Mouse (Mus musculus) kidney, embryonic 16.5 days (tissue): ENCODE measurements around the gene Ifnar2. TPM values are rescaled to one million over a fixed set of nuclear protein-coding genes. Genes with fewer than 3 reads are reported as not detected.
A peak's percentile ranks its signal among the peaks of the same experiment; 100 is the strongest.

ENCODE experiments used
- ATAC-seq: fragments of 200-750 bp; cut with Nextera tagmentation; 2 replicates; pipeline ENCODE4 v1.8.0; 2017; ENCODE audit warnings: moderate TSS enrichment; ENCODE audit not compliant: low FRiP score, low TSS enrichment
- H3K27ac ChIP-seq: fragments of 300-500 bp; sonication (generic); 2 replicates; pipeline ENCODE4 v1.5.1; 2014; ENCODE audit warnings: low read length
- H3K27me3 ChIP-seq: fragments of 300-500 bp; sonication (generic); 2 replicates; pipeline ENCODE4 v1.6.1; 2014; ENCODE audit warnings: low read length, control low read depth, mixed read lengths; ENCODE audit not compliant: insufficient read depth
- H3K36me3 ChIP-seq: fragments of 300-500 bp; sonication (generic); 2 replicates; pipeline ENCODE4 v1.6.1; 2014; ENCODE audit warnings: low read length, control low read depth, mixed read lengths; ENCODE audit not compliant: insufficient read depth
- H3K4me1 ChIP-seq: fragments of 300-500 bp; sonication (generic); 2 replicates; pipeline ENCODE4 v1.6.1; 2014; ENCODE audit warnings: low read length, control low read depth, mixed read lengths; ENCODE audit not compliant: insufficient read depth
- H3K4me2 ChIP-seq: fragments of 300-500 bp; sonication (generic); replicated peaks from 2 replicates; pipeline ENCODE4 v1.6.1; 2014; ENCODE audit warnings: low read depth, low read length
- H3K4me3 ChIP-seq: fragments of 300-500 bp; sonication (generic); 2 replicates; pipeline ENCODE4 v1.5.1; 2014; ENCODE audit warnings: mild to moderate bottlenecking, low read length
- H3K9ac ChIP-seq: fragments of 300-500 bp; sonication (generic); replicated peaks from 2 replicates; pipeline ENCODE4 v1.6.1; 2014; ENCODE audit warnings: low read length
- H3K9me3 ChIP-seq: fragments of 300-500 bp; sonication (generic); 2 replicates; pipeline ENCODE4 v1.6.1; 2016; ENCODE audit warnings: low read length, control low read depth
- WGBS: fragments of 180-500 bp; shearing (Covaris S2); extraction: QIAGEN DNeasy Blood & Tissue Kit; methylation state at CpG from one replicate; pipeline ENCODE4 v1.1.7; 2014; 5-methylcytosine and 5-hydroxymethylcytosine counted together
- polyA plus RNA-seq: library from polyadenylated mRNA; unstranded; fragments of >200 nt; fragmentation: Nextera tagmentation; extraction: Ambion mirVana; gene quantifications from 2 replicates; pipeline ENCODE4 v1.2.1, GENCODE M21; 2015

Gene Ifnar2
- polyA plus RNA-seq, 1 experiment from 2014 or later: 56.2 TPM

DNA sequence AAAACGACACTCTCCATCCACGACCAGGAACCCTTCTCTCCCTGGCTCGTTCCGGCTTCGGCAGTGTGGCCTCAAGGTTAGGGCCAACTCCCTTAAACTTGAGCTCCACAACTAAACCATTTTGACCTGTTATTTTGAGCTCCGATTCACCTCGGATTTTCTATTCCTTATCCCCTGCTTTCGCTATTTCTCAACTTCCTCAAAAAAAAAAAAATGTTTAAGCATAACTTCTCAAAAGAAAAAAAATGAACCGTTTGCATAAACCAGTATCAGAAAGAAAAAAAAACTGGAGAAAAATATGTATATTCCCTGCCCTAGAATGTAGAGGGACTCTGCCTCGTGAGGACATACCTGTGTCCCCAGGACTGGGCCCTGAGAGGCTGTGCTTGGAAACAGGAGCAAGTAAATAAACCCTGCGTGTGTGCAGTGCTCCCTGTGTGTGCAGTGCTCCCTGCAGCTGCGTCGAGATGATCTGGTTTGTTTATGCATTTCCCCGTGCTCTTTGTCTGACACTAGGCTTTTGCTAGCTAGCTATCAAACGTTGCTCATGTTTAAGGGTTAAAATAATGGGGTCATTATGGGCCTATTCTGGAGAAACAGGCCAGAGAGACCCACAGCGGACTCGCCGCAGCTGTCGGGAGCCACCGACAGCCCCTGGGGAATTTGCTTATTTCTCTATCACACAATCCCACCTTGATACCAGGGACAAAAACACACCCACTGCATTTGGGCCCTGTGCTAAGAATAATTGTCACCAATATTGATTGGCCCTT is 24.9 kb upstream of the Ifnar2 start:
- H3K9me3 ChIP-seq: no peaks in the 10 kb centered on the region
- peaks cover 32% of the 10 kb centered on the region for H3K27me3 ChIP-seq
- H3K4me3 ChIP-seq: no peak overlapping the region
- H3K36me3 ChIP-seq: no peaks in the 10 kb centered on the region
- ATAC-seq: no peak
- H3K4me2 ChIP-seq: no peak overlapping the region
- WGBS: 69% methylated on average over 20 of the region's 20 CpGs
- H3K4me1 ChIP-seq: no peaks in the 10 kb centered on the region
- no peak overlapping the region for H3K27ac ChIP-seq
- no peak overlapping the region for H3K9ac ChIP-seq

DNA sequence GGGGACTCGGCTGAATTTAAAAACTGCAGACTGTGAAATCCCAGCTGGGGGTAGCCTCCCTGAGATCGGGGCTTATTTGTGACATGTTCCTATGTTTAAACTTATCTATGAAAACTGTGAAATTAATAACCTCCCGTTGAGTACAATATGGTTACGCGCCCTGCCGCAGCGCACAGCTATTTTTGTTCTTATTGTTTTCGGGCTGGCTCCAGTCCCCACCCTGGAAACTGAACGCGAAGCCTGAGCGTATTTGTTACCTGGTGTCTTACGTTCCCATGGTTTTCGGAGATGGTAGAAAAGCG is 24.4 kb upstream of the Ifnar2 start:
- peaks cover 37% of the 10 kb centered on the region for H3K27me3 ChIP-seq
- 83% methylated on average over 14 of the region's 14 CpGs for WGBS
- H3K4me1 ChIP-seq: no peaks in the 10 kb centered on the region
- H3K9ac ChIP-seq: no peak overlapping the region
- no peak overlapping the region for H3K4me2 ChIP-seq
- H3K27ac ChIP-seq: no peak overlapping the region
- no peak overlapping the region for H3K4me3 ChIP-seq
- no peaks in the 10 kb centered on the region for H3K36me3 ChIP-seq
- ATAC-seq: no peak
- no peaks in the 10 kb centered on the region for H3K9me3 ChIP-seq

DNA sequence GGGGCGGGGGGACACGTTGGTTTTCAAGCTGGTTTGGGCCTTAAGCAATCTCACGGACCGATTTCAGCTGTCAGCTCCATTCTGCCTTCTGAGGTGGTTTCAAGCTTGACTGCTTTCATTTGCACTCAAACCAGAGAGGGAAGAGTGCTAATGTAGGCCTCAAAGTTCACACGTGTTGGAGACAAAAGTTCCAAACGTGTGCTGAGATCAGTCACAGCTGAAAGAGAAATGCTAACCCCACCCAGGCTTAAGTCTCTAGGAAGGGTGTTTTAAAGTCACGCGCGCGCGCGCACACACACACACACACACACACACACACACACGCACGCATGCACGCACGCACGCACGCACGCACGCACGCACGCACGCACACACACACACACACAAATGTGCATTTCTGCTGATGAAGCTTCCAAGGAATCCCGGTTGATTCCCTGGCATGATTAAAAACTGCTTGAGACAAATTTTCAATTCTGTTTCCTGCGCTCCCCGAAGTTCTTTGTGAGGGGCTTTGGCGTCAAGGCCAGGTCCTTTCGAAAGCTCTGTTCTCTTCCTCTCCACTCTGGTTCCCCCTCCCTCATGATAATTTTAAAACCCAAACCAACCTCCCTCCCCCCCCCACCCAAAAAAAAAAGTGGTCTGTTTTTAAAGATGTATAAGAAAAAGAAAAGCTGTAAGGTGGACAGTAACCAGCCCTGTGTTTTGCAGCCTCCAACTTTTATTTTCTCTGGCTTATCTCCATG is 23.8 kb upstream of the Ifnar2 start:
- H3K4me1 ChIP-seq: no peaks in the 10 kb centered on the region
- H3K36me3 ChIP-seq: no peaks in the 10 kb centered on the region
- H3K4me2 ChIP-seq: no peak overlapping the region
- no peak overlapping the region for H3K27ac ChIP-seq
- no peak overlapping the region for H3K4me3 ChIP-seq
- WGBS: 67% methylated on average over 19 of the region's 28 CpGs
- H3K27me3 ChIP-seq: peaks cover 39% of the 10 kb centered on the region
- H3K9me3 ChIP-seq: no peaks in the 10 kb centered on the region
- no peak for ATAC-seq
- H3K9ac ChIP-seq: no peak overlapping the region

DNA sequence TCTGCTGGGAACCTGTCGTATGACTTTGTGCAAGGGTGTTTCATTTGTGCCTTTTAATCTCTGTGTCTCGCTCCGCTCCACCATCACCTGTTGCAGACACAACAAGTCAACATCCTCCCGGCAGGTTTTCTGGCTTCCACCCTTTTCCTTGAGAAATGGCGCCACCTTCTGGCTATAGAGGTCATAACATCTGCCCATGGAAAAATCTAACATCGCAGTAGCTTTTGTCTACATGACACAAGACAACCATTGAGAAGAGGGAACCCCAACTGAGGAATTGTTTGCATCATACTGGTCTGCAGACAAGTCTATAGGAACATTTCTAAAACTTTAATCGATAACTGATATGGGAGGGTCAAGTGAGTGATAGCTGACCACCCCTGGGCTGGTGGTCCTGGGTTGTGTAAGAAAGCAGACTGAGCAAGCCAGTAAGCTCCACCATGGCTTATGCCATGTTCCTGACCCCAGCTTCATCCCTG is 20.5 kb upstream of the Ifnar2 start:
- Histone ChIP-seq H3K27ac (no peak overlapping the region), H3K4me3 (no peak overlapping the region), H3K9ac (no peak overlapping the region), H3K36me3 (no peaks in the 10 kb centered on the region), H3K4me1 (no peaks in the 10 kb centered on the region), H3K27me3 (peaks cover 40% of the 10 kb centered on the region), H3K9me3 (no peaks in the 10 kb centered on the region), H3K4me2 (no peak overlapping the region)
- WGBS: 2% methylated on average over 7 of the region's 7 CpGs
- ATAC-seq: peak; percentile 46; the same call in 1 of the 2 replicates

DNA sequence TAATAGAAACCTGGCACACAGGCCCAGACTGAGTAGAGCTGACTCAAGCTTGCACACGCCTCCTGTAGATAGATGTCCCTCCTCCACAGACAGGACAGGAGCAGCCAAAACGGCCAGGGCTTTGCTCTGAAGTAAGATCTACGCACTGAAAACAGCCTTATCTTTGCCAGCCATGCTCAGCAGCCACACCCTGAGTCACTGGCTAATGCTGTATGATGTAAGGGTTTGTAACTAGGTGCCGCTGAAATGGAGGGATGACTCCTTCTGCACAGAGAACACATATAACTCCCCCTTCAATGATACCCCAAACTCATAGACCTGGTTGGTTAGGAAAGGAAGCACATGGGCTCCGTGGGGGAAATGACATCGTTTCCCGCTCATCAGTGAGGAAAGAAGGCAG is 19.8 kb upstream of the Ifnar2 start:
- no peak overlapping the region for H3K4me2 ChIP-seq
- ATAC-seq: peak; percentile 6; the same call in 1 of the 2 replicates
- 67% methylated on average over 7 of the region's 7 CpGs for WGBS
- H3K9ac ChIP-seq: no peak overlapping the region
- H3K4me3 ChIP-seq: no peak overlapping the region
- no peaks in the 10 kb centered on the region for H3K9me3 ChIP-seq
- H3K4me1 ChIP-seq: no peaks in the 10 kb centered on the region
- no peak overlapping the region for H3K27ac ChIP-seq
- H3K27me3 ChIP-seq: peaks cover 38% of the 10 kb centered on the region
- no peaks in the 10 kb centered on the region for H3K36me3 ChIP-seq

DNA sequence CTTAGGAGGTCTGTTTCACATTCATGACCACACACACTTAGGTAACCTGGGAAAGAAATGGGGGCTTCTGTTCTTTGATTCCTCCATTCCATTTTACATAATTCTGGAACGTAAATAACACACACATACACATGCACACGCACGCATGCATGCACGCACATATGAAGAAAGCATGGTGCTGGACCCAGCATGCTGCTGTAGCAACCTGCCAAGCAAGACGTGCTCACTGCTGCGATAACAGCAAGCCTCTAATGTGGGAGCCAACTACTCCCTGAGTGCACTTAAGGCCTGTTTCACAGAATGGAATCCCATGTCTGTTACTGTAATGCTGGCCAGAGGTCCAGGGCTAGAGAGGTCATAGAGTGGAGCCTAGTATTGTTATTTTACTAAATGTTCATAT is 19.4 kb upstream of the Ifnar2 start:
- no peak overlapping the region for H3K27ac ChIP-seq
- H3K36me3 ChIP-seq: no peaks in the 10 kb centered on the region
- no peak for ATAC-seq
- H3K4me2 ChIP-seq: no peak overlapping the region
- no peak overlapping the region for H3K4me3 ChIP-seq
- no peaks in the 10 kb centered on the region for H3K4me1 ChIP-seq
- H3K9ac ChIP-seq: no peak overlapping the region
- peaks cover 34% of the 10 kb centered on the region for H3K27me3 ChIP-seq
- H3K9me3 ChIP-seq: no peaks in the 10 kb centered on the region
- WGBS: 84% methylated on average over 6 of the region's 6 CpGs

DNA sequence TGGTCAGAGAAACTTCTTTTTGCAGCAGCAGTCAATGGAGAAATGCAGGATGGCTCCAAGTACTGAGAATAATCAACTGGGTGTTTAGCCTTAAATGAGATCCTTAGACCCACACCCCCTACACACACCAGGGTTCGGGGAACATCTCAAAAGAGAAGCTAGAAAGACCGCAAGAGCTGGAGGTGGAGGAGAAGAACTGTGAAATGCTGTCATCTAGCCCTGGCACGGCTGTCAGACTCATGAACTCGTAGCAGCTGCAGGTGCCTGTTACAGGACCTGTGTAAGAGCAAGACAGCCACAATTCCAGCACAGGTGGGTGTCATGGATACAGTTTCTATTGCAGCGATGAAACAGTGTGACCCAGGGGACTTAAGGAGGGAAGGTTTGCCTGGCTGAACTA is 18.9 kb upstream of the Ifnar2 start:
- WGBS: 81% methylated on average over 5 of the region's 5 CpGs
- no peak overlapping the region for H3K4me3 ChIP-seq
- peaks cover 34% of the 10 kb centered on the region for H3K27me3 ChIP-seq

DNA sequence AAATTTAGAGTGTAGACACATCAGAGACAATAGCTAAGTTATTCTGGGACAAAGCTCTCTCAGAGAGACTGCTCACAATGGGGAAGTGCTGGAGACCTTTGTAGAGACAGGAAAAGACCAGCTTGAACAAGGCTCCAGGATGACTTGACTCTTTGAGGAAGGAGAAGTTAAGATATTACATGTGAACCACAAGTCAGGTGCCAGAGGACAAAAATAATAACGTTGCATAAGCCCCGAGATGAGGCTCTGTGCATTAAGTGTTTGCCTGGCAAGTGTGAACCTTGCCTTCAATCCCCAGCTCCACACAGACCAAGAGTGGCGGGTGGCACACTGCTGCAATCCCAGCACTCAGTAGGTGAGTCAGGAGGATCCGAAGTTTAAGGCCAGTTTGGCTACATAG is 18.0 kb upstream of the Ifnar2 start:
- Histone ChIP-seq H3K4me3 (no peak overlapping the region), H3K9me3 (no peaks in the 10 kb centered on the region), H3K9ac (no peak overlapping the region), H3K27me3 (peaks cover 34% of the 10 kb centered on the region), H3K36me3 (no peaks in the 10 kb centered on the region), H3K27ac (no peak overlapping the region), H3K4me2 (no peak overlapping the region), H3K4me1 (no peaks in the 10 kb centered on the region)
- 75% methylated on average over 4 of the region's 4 CpGs for WGBS
- ATAC-seq: no peak

More for the DNA sequence above, 18.9 kb upstream of the Ifnar2 start:
- H3K4me2 ChIP-seq: no peak overlapping the region
- no peak overlapping the region for H3K27ac ChIP-seq
- no peaks in the 10 kb centered on the region for H3K9me3 ChIP-seq
- no peaks in the 10 kb centered on the region for H3K4me1 ChIP-seq
- ATAC-seq: no peak
- no peaks in the 10 kb centered on the region for H3K36me3 ChIP-seq
- H3K9ac ChIP-seq: no peak overlapping the region

DNA sequence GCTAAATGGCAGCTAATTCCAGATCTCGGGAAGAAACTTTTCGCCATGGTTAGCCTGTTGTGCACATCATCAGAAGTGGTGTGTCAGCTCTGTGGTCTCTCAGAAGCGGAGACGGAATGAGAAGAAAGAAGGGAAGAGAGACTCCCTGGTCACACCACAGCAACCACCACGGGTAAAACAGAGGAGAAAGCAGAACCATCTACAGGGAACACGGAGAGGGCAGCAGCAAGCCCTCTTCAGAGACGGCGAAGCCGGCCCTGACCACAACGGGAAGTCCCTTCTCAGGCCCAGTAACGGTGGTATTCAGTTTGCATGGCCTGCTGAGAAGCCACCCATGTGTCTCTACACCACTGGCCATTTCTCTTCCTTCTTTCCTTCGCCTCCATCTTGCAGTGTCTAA is 17.4 kb upstream of the Ifnar2 start:
- WGBS: 72% methylated on average over 12 of the region's 12 CpGs
- no peak for ATAC-seq

More for the DNA sequence above, 17.4 kb upstream of the Ifnar2 start:
- Histone ChIP-seq H3K4me2 (no peak overlapping the region), H3K27ac (no peak overlapping the region), H3K9me3 (no peaks in the 10 kb centered on the region), H3K27me3 (peaks cover 31% of the 10 kb centered on the region), H3K9ac (no peak overlapping the region), H3K36me3 (no peaks in the 10 kb centered on the region), H3K4me1 (no peaks in the 10 kb centered on the region), H3K4me3 (no peak overlapping the region)
